Mouse (Mus musculus) heart, embryonic 10.5 days (tissue): ENCODE data around the gene Gm10645. TPM values are rescaled to one million over a fixed set of nuclear protein-coding genes. Genes with fewer than 3 reads are reported as not detected.
A peak's percentile ranks its signal among the peaks of the same experiment; 100 is the strongest.

Source experiments
- DNase-seq: peaks from one replicate; pipeline ENCODE4 v3.0.0-alpha.2; 2017; ENCODE audit warnings: low spot score
- H3K27ac ChIP-seq: fragments of 300-500 bp; sonication (generic); 2 replicates; pipeline ENCODE4 v1.5.1; 2016; ENCODE audit warnings: mild to moderate bottlenecking
- H3K27me3 ChIP-seq: fragments of 300-500 bp; sonication (generic); 2 replicates; pipeline ENCODE4 v1.6.1; 2016; ENCODE audit warnings: mild to moderate bottlenecking; ENCODE audit not compliant: poor library complexity, insufficient read depth, severe bottlenecking
- H3K36me3 ChIP-seq: fragments of 300-500 bp; sonication (generic); 2 replicates; pipeline ENCODE4 v1.6.1; 2016; ENCODE audit warnings: mild to moderate bottlenecking, moderate library complexity
- H3K4me1 ChIP-seq: fragments of 300-500 bp; sonication (generic); 2 replicates; pipeline ENCODE4 v1.6.1; 2016; ENCODE audit warnings: mild to moderate bottlenecking
- H3K4me3 ChIP-seq: fragments of 300-500 bp; sonication (generic); 2 replicates; pipeline ENCODE4 v1.5.1; 2016; ENCODE audit warnings: mild to moderate bottlenecking, moderate library complexity
- H3K9me3 ChIP-seq: fragments of 300-500 bp; sonication (generic); 2 replicates; pipeline ENCODE4 v1.6.1; 2016; ENCODE audit warnings: mild to moderate bottlenecking, moderate library complexity
- WGBS: fragments of 180-500 bp; shearing (Covaris S2); methylation state at CpG from one replicate; pipeline ENCODE4 v1.1.7; 2016; 5-methylcytosine and 5-hydroxymethylcytosine counted together
- polyA plus RNA-seq: library from polyadenylated mRNA; unstranded; fragments of >200 nt; fragmentation: Nextera tagmentation; extraction: Ambion mirVana; gene quantifications from 2 replicates; pipeline ENCODE4 v1.2.1, GENCODE M21; 2016

Gm10645 gene
- polyA plus RNA-seq: 0.65 and 1.2 TPM in 2 replicates

- Histone ChIP-seq H3K4me3 (peak within 1 kb of the TSS; percentile 82), H3K27ac (peak within 1 kb of the TSS; percentile 90), H3K9me3 (no peaks in the 10 kb centered on the region), H3K4me1 (peaks cover 10% of the 10 kb centered on the region), H3K36me3 (no peaks in the 10 kb centered on the region), H3K27me3 (0 out of 2 replicates have a peak, but pooled peaks cover 5% of the 10 kb centered on the region)
- DNase-seq: no peak
- WGBS: 3% methylated on average over 54 of the region's 54 CpGs
These were observed at the start of gene Gm10645 for GRCm38 (mm10) chr8:83165931-83166867. Gene Gm10645, minus strand, starts transcription at chr8:83166170.

- no peaks in the 10 kb centered on the region for H3K9me3 ChIP-seq
- peaks cover 23% of the 10 kb centered on the region for H3K4me1 ChIP-seq
- H3K27ac ChIP-seq: peak overlapping the region; percentile 76
- no peaks in the 10 kb centered on the region for H3K27me3 ChIP-seq
- peak; percentile 91 for DNase-seq
- WGBS: 6% methylated on average over 5 of the region's 5 CpGs
- H3K4me3 ChIP-seq: no peak overlapping the region; the same call in 1 of the 2 replicates
- H3K36me3 ChIP-seq: no peaks in the 10 kb centered on the region
These were observed 49.1 kb upstream of the Gm10645 start for GRCm38 (mm10) chr8:83215065-83215464.

- H3K4me3 ChIP-seq: no peak overlapping the region
- H3K9me3 ChIP-seq: no peaks in the 10 kb centered on the region
- H3K27me3 ChIP-seq: no peaks in the 10 kb centered on the region
- no peak for DNase-seq
- peaks cover 15% of the 10 kb centered on the region for H3K4me1 ChIP-seq
- H3K27ac ChIP-seq: no peak overlapping the region
- H3K36me3 ChIP-seq: no peaks in the 10 kb centered on the region
- WGBS: 84% methylated on average over 7 of the region's 7 CpGs
These were observed 44.7 kb upstream of the Gm10645 start for GRCm38 (mm10) chr8:83210676-83211075.

- WGBS: 78% methylated on average over 4 of the region's 4 CpGs
- Histone ChIP-seq H3K36me3 (no peaks in the 10 kb centered on the region), H3K27me3 (no peaks in the 10 kb centered on the region), H3K4me1 (peaks cover 7% of the 10 kb centered on the region), H3K4me3 (no peak overlapping the region), H3K9me3 (no peaks in the 10 kb centered on the region), H3K27ac (no peak overlapping the region)
- DNase-seq: no peak
These were observed 43.6 kb upstream of the Gm10645 start for GRCm38 (mm10) chr8:83209581-83209980.

GRCm38 (mm10) chr8:83205907-83206306 lies 39.9 kb upstream of the Gm10645 start:
- Histone ChIP-seq H3K4me3 (no peak overlapping the region), H3K36me3 (no peaks in the 10 kb centered on the region), H3K27ac (no peak overlapping the region), H3K9me3 (no peaks in the 10 kb centered on the region), H3K27me3 (no peaks in the 10 kb centered on the region), H3K4me1 (peaks cover 10% of the 10 kb centered on the region)
- DNase-seq: no peak
- 78% methylated on average over 7 of the region's 7 CpGs for WGBS

- 89% methylated on average over 11 of the region's 11 CpGs for WGBS
- Histone ChIP-seq H3K36me3 (no peaks in the 10 kb centered on the region), H3K27ac (no peak overlapping the region), H3K4me1 (peaks cover 24% of the 10 kb centered on the region), H3K9me3 (no peaks in the 10 kb centered on the region), H3K27me3 (no peaks in the 10 kb centered on the region), H3K4me3 (no peak overlapping the region)
- no peak for DNase-seq
These were observed 37.0 kb upstream of the Gm10645 start for GRCm38 (mm10) chr8:83202946-83203345.

GRCm38 (mm10) chr8:83200191-83201177 lies 34.5 kb upstream of the Gm10645 start:
- Histone ChIP-seq H3K36me3 (no peaks in the 10 kb centered on the region), H3K9me3 (no peaks in the 10 kb centered on the region), H3K4me1 (peaks cover 19% of the 10 kb centered on the region), H3K27ac (0 out of 2 replicates have a peak overlapping the region, but pooled peaks have one; percentile 2), H3K27me3 (no peaks in the 10 kb centered on the region), H3K4me3 (no peak overlapping the region)
- WGBS: 66% methylated on average over 16 of the region's 16 CpGs
- DNase-seq: no peak

- H3K27ac ChIP-seq: no peak overlapping the region
- no peak for DNase-seq
- 62% methylated on average over 8 of the region's 8 CpGs for WGBS
These were observed 33.7 kb upstream of the Gm10645 start for GRCm38 (mm10) chr8:83199715-83200114.

GRCm38 (mm10) chr8:83196088-83196487 lies 30.1 kb upstream of the Gm10645 start:
- no peak for DNase-seq
- Histone ChIP-seq H3K9me3 (no peaks in the 10 kb centered on the region), H3K4me1 (peaks cover 18% of the 10 kb centered on the region), H3K4me3 (no peak overlapping the region), H3K36me3 (no peaks in the 10 kb centered on the region), H3K27me3 (no peaks in the 10 kb centered on the region), H3K27ac (no peak overlapping the region)
- 79% methylated on average over 6 of the region's 6 CpGs for WGBS

More at GRCm38 (mm10) chr8:83199715-83200114, 33.7 kb upstream of the Gm10645 start:
- Histone ChIP-seq H3K9me3 (no peaks in the 10 kb centered on the region), H3K27me3 (no peaks in the 10 kb centered on the region), H3K36me3 (no peaks in the 10 kb centered on the region), H3K4me3 (no peak overlapping the region), H3K4me1 (peaks cover 20% of the 10 kb centered on the region)

GRCm38 (mm10) chr8:83189538-83190095 lies 23.6 kb upstream of the Gm10645 start:
- Histone ChIP-seq H3K9me3 (no peaks in the 10 kb centered on the region), H3K27me3 (no peaks in the 10 kb centered on the region), H3K27ac (no peak overlapping the region), H3K4me1 (peaks cover 6% of the 10 kb centered on the region), H3K4me3 (no peak overlapping the region), H3K36me3 (no peaks in the 10 kb centered on the region)
- DNase-seq: no peak
- 64% methylated on average over 4 of the region's 4 CpGs for WGBS

- DNase-seq: no peak
- peaks cover 15% of the 10 kb centered on the region for H3K4me1 ChIP-seq
- 86% methylated on average over 10 of the region's 10 CpGs for WGBS
- no peak overlapping the region for H3K27ac ChIP-seq
- no peaks in the 10 kb centered on the region for H3K36me3 ChIP-seq
- H3K9me3 ChIP-seq: no peaks in the 10 kb centered on the region
- H3K27me3 ChIP-seq: no peaks in the 10 kb centered on the region
- H3K4me3 ChIP-seq: no peak overlapping the region
These were observed 21.5 kb upstream of the Gm10645 start for GRCm38 (mm10) chr8:83187363-83187962.

- Histone ChIP-seq H3K4me1 (peaks cover 15% of the 10 kb centered on the region), H3K36me3 (no peaks in the 10 kb centered on the region), H3K9me3 (no peaks in the 10 kb centered on the region), H3K27me3 (no peaks in the 10 kb centered on the region), H3K4me3 (no peak overlapping the region), H3K27ac (no peak overlapping the region)
- WGBS: 63% methylated on average over 6 of the region's 6 CpGs
- no peak for DNase-seq
These were observed 20.4 kb upstream of the Gm10645 start for GRCm38 (mm10) chr8:83186376-83186775.
